Comparison of ENCODE assay signal across 33 mouse cellular contexts in genomic region chr11:49084385-49084784, GRCm38 (mm10). TPM values are rescaled to one million over a fixed set of nuclear protein-coding genes. Genes with fewer than 3 reads are reported as not detected.
A peak's percentile ranks its signal among the peaks of the same experiment; 100 is the strongest.
DNase-seq lines count a peak whose midpoint lies in the region; ATAC-seq and TF ChIP-seq lines count a peak whose summit lies in the region.
"Had no signal": no experiment of that assay in that cellular context is flagged by ENCODE, and none has a peak within 500 bp of the region (broad histone marks: within the 10 kb centered on the region; RNA-seq: fewer than 3 reads in every experiment).

No protein-coding gene starts in this region.

- peak overlapping the region; percentile 65 for H3K27ac ChIP-seq in kidney, adult 2 months (ENCODE audit: insufficient read depth, low read depth, low read length)
- H3K27ac ChIP-seq in MEL (ENCODE audit: control insufficient read depth, low read depth, low read length) = peak overlapping the region; percentile 98
- peak overlapping the region; percentile 36; the same call in 1 of the 2 replicates for H3K27ac ChIP-seq in embryonic fibroblast, embryonic 13.5 days (ENCODE audit: insufficient read depth, low read length)
- peak overlapping the region; percentile 81 for H3K27ac ChIP-seq in liver, embryonic 16.5 days (ENCODE audit: low read length)
- H3K27ac ChIP-seq in limb, embryonic 10.5 days = no peak overlapping the region
- H3K27ac ChIP-seq: hindbrain, postnatal 0 days; kidney, embryonic 15.5 days; left cerebral cortex, adult 2 months; limb, embryonic 15.5 days; midbrain, embryonic 13.5 days; neural tube, embryonic 12.5 days had no signal

- no peak overlapping the region for H3K4me3 ChIP-seq in kidney, adult 2 months (ENCODE audit: insufficient read depth, low read depth, low read length)
- H3K4me3 ChIP-seq in MEL (ENCODE audit: control insufficient read depth in 1 of 2, insufficient read depth in 1 of 2, low read depth in 2 of 2, low read length in 2 of 2) = peak overlapping the region; percentile 1 to 12; a peak in 3 of 4 replicates
- H3K4me3 ChIP-seq in embryonic fibroblast, embryonic 13.5 days (ENCODE audit: insufficient read depth, low read length) = no peak overlapping the region
- H3K4me3 ChIP-seq in liver, embryonic 16.5 days (ENCODE audit: low read depth, low read length) = no peak overlapping the region
- no peak overlapping the region for H3K4me3 ChIP-seq in limb, embryonic 10.5 days
- H3K4me3 ChIP-seq: kidney, embryonic 15.5 days; left cerebral cortex, adult 2 months; limb, embryonic 15.5 days; midbrain, embryonic 13.5 days; neural tube, embryonic 12.5 days had no signal

- TF ChIP-seq EP300 in MEL (IDR thresholded peaks at IDR 0.05; ENCODE audit: low read depth in 1 of 2, low read length in 2 of 2) = peak in 1 of 2 experiments; percentile 16; a peak in 1 of 4 replicates

- H3K4me1 ChIP-seq in kidney, adult 2 months (ENCODE audit: control insufficient read depth, insufficient read depth, low read length) = peaks cover 34% of the 10 kb centered on the region
- peaks cover 60 to 75% of the 10 kb centered on the region in 2 experiments for H3K4me1 ChIP-seq in MEL (ENCODE audit: control insufficient read depth in 1 of 2, insufficient read depth in 2 of 2, low read length in 2 of 2)
- peaks cover 11% of the 10 kb centered on the region for H3K4me1 ChIP-seq in embryonic fibroblast, embryonic 13.5 days (ENCODE audit: control insufficient read depth, insufficient read depth, low read length)
- H3K4me1 ChIP-seq in liver, embryonic 16.5 days (ENCODE audit: control insufficient read depth, low read depth, low read length) = peaks cover 64% of the 10 kb centered on the region
- peaks cover 5% of the 10 kb centered on the region for H3K4me1 ChIP-seq in limb, embryonic 10.5 days
- H3K4me1 ChIP-seq: neural tube, embryonic 12.5 days had no signal

- H3K27me3 ChIP-seq in kidney, adult 2 months (replicated peaks; ENCODE audit: control insufficient read depth, insufficient read depth, low read length) = no peaks in the 10 kb centered on the region
- H3K27me3 ChIP-seq in MEL (ENCODE audit: control insufficient read depth in 1 of 2, insufficient read depth in 2 of 2, low read length in 2 of 2) = no peaks in the 10 kb centered on the region
- no peaks in the 10 kb centered on the region for H3K27me3 ChIP-seq in liver, embryonic 16.5 days (ENCODE audit: control insufficient read depth, insufficient read depth, low read depth, low read length)
- no peaks in the 10 kb centered on the region for H3K27me3 ChIP-seq in limb, embryonic 10.5 days (ENCODE audit: low read depth, poor library complexity, severe bottlenecking)
- H3K27me3 ChIP-seq: CH12.LX; kidney, embryonic 15.5 days; limb, embryonic 15.5 days; midbrain, embryonic 13.5 days had no signal

- 63% methylated on average over 1 of the region's 1 CpGs for WGBS in kidney, adult 2 months
- WGBS in liver, embryonic 16.5 days (ENCODE audit: insufficient replicate concordance) = 46% methylated on average over 1 of the region's 1 CpGs
- WGBS in limb, embryonic 10.5 days = 90% methylated on average over 1 of the region's 1 CpGs

- no peak for DNase-seq in kidney, adult 2 months
- no peak for DNase-seq in kidney, postnatal 36 days
- no peak for DNase-seq in MEL (ENCODE audit: low read depth, low spot score)
- no peak for DNase-seq in limb, embryonic 10.5 days (ENCODE audit: low spot score)
- DNase-seq in ovary, postnatal 36 days (ENCODE audit: low spot score) = no peak
- no peak for DNase-seq in testis, postnatal 14 days (ENCODE audit: low spot score)
- DNase-seq: cerebellum, adult 11-12 months; forebrain, postnatal 0 days; gastrocnemius, postnatal 25 days; heart, postnatal 10 days; layer of hippocampus, adult 9-11 months; lung, postnatal 10 days; right cerebral cortex, postnatal 25 days had no signal

- peaks cover 12% of the 10 kb centered on the region for H3K79me2 ChIP-seq in MEL (ENCODE audit: control insufficient read depth, insufficient read depth, low read length, poor library complexity)

- TF ChIP-seq POLR2A in kidney, adult 2 months (IDR thresholded peaks at IDR 0.05; ENCODE audit: low read depth, low read length) = no peak
- no peak for TF ChIP-seq POLR2A in MEL (IDR thresholded peaks at IDR 0.05; ENCODE audit: control insufficient read depth in 1 of 2, insufficient read depth in 1 of 2, low read depth in 1 of 2, low read length in 2 of 2, poor library complexity in 1 of 2)
- TF ChIP-seq POLR2A in embryonic fibroblast, embryonic 13.5 days (IDR thresholded peaks at IDR 0.05; ENCODE audit: low read depth, low read length) = no peak

- TF ChIP-seq RAD21 in MEL (IDR thresholded peaks at IDR 0.05; ENCODE audit: low read depth, low read length) = no peak

- 0 out of 2 replicates have a peak overlapping the region, but pooled peaks have one; percentile 11 for H3K4me2 ChIP-seq in liver, embryonic 16.5 days (ENCODE audit: low read depth, low read length)
- H3K4me2 ChIP-seq: heart, embryonic 11.5 days; kidney, embryonic 15.5 days; limb, embryonic 15.5 days; midbrain, embryonic 13.5 days; neural tube, embryonic 12.5 days had no signal

- peak overlapping the region; percentile 59 for H3K9ac ChIP-seq in MEL (ENCODE audit: control insufficient read depth, low read depth, low read length, poor library complexity, severe bottlenecking)
- peak overlapping the region; percentile 13 for H3K9ac ChIP-seq in liver, embryonic 16.5 days (ENCODE audit: low read depth, low read length)
- H3K9ac ChIP-seq: forebrain, postnatal 0 days; kidney, embryonic 15.5 days; limb, embryonic 15.5 days; midbrain, embryonic 13.5 days; neural tube, embryonic 12.5 days had no signal

- no peak for TF ChIP-seq CTCF in kidney, adult 2 months (conservative IDR thresholded peaks at IDR 0.05; ENCODE audit: insufficient read depth, insufficient read length, low read depth, low read length)
- TF ChIP-seq CTCF in MEL (IDR thresholded peaks at IDR 0.05 in 2 of 3, conservative IDR thresholded peaks at IDR 0.05 in 1 of 3; ENCODE audit: control insufficient read depth in 1 of 3, insufficient read depth in 1 of 3, low read depth in 2 of 3, low read length in 3 of 3, poor library complexity in 1 of 3, severe bottlenecking in 1 of 3) = no peak
- TF ChIP-seq CTCF in embryonic fibroblast, embryonic 13.5 days (IDR thresholded peaks at IDR 0.05; ENCODE audit: borderline replicate concordance, insufficient read depth, low read length) = no peak

- no peak for ATAC-seq in liver, embryonic 16.5 days (ENCODE audit: low read depth)
- ATAC-seq: forebrain, postnatal 0 days; hindbrain, postnatal 0 days; intestine, embryonic 16.5 days; midbrain, embryonic 13.5 days had no signal

- H3K36me3 ChIP-seq in kidney, adult 2 months (ENCODE audit: control insufficient read depth, insufficient read depth, low read length) = no peaks in the 10 kb centered on the region
- H3K36me3 ChIP-seq in MEL (ENCODE audit: control insufficient read depth in 1 of 2, insufficient read depth in 2 of 2, low read length in 2 of 2) = peaks cover 0 to 76% of the 10 kb centered on the region in 2 experiments; a peak in 3 of 4 replicates
- no peaks in the 10 kb centered on the region for H3K36me3 ChIP-seq in liver, embryonic 16.5 days (ENCODE audit: control insufficient read depth, insufficient read depth)
- no peaks in the 10 kb centered on the region for H3K36me3 ChIP-seq in limb, embryonic 10.5 days
- H3K36me3 ChIP-seq: kidney, embryonic 15.5 days; limb, embryonic 15.5 days; midbrain, embryonic 13.5 days; neural tube, embryonic 12.5 days had no signal

- no peaks in the 10 kb centered on the region for H3K9me3 ChIP-seq in MEL (replicated peaks; ENCODE audit: insufficient read depth, low read length)
- no peaks in the 10 kb centered on the region for H3K9me3 ChIP-seq in liver, embryonic 16.5 days (replicated peaks; ENCODE audit: control insufficient read depth, low read length)
- no peaks in the 10 kb centered on the region for H3K9me3 ChIP-seq in limb, embryonic 10.5 days (replicated peaks)
- H3K9me3 ChIP-seq: kidney, embryonic 15.5 days; limb, embryonic 15.5 days; midbrain, embryonic 13.5 days; neural tube, embryonic 12.5 days had no signal

RNA-seq across cellular contexts. Expression of gene Ifi47, which starts 8.0 kb away (rescaled TPM):
- 4.5 and 8.4 TPM in 2 replicates for polyA plus RNA-seq in kidney, adult 2 months (2012; rRNA removed)
- 35.2 and 48.0 TPM in 2 replicates for total RNA-seq in MEL (2012; rRNA removed)
- polyA plus RNA-seq in MEL (2012; ENCODE audit: insufficient read depth in 1 of 2, insufficient read length in 2 of 2, low read depth in 1 of 2, low replicate concordance in 2 of 2, missing spikeins in 1 of 2) = 10 to 100 TPM in 1 of 2 experiments, not detected in 1; 26.4 TPM
- 4.8 and 7.6 TPM in 2 replicates for polyA plus RNA-seq in embryonic fibroblast, embryonic 13.5 days (2011; ENCODE audit: insufficient read length, low read depth, missing spikeins)
- 7.0 and 7.9 TPM in 2 replicates for polyA plus RNA-seq in liver, embryonic 16.5 days (2015; fragmentation: Nextera tagmentation; extraction: Ambion mirVana)
- 0.45 and 0.49 TPM in 2 replicates for polyA plus RNA-seq in limb, embryonic 10.5 days (2016; fragmentation: Nextera tagmentation; extraction: Ambion mirVana)

RNA-seq across cellular contexts. Expression of gene Tgtp2, which starts 20.4 kb away (rescaled TPM):
- 12.1 and 15.1 TPM in 2 replicates for polyA plus RNA-seq in kidney, adult 2 months (2012; rRNA removed)
- 0.75 and 0.77 TPM in 2 replicates for total RNA-seq in MEL (2012; rRNA removed)
- under 1 TPM in 1 of 2 experiments, not detected in 1; 0.54 TPM for polyA plus RNA-seq in MEL (2012; ENCODE audit: insufficient read depth in 1 of 2, insufficient read length in 2 of 2, low read depth in 1 of 2, low replicate concordance in 2 of 2, missing spikeins in 1 of 2)
- 6.4 and 6.5 TPM in 2 replicates for polyA plus RNA-seq in embryonic fibroblast, embryonic 13.5 days (2011; ENCODE audit: insufficient read length, low read depth, missing spikeins)
- 0.35 and 0.57 TPM in 2 replicates for polyA plus RNA-seq in liver, embryonic 16.5 days (2015; fragmentation: Nextera tagmentation; extraction: Ambion mirVana)
- polyA plus RNA-seq in limb, embryonic 10.5 days (2016; fragmentation: Nextera tagmentation; extraction: Ambion mirVana) = not detected in 2 replicates
- total RNA-seq: forebrain, postnatal 0 days; heart, postnatal 10 days; hindbrain, postnatal 0 days had no signal
- polyA plus RNA-seq: embryonic facial prominence, embryonic 11.5 days; forebrain, embryonic 11.5 days; forebrain, postnatal 0 days; heart, embryonic 11.5 days; hindbrain, embryonic 11.5 days; kidney, embryonic 15.5 days; midbrain, embryonic 13.5 days; neural tube, embryonic 12.5 days had no signal

RNA-seq across cellular contexts. Expression of gene Olfr1396, which starts 30.3 kb away (rescaled TPM):
- 2.7 and 4.1 TPM in 2 replicates for polyA plus RNA-seq in kidney, adult 2 months (2012; rRNA removed)
- total RNA-seq in MEL (2012; rRNA removed) = not detected in 2 replicates
- polyA plus RNA-seq in MEL (2012; ENCODE audit: insufficient read depth in 1 of 2, insufficient read length in 2 of 2, low read depth in 1 of 2, low replicate concordance in 2 of 2, missing spikeins in 1 of 2) = under 1 TPM in 1 of 2 experiments, not detected in 1; 0.06 TPM
- not detected in 2 replicates for polyA plus RNA-seq in embryonic fibroblast, embryonic 13.5 days (2011; ENCODE audit: insufficient read length, low read depth, missing spikeins)
- not detected in 2 replicates for polyA plus RNA-seq in liver, embryonic 16.5 days (2015; fragmentation: Nextera tagmentation; extraction: Ambion mirVana)
- not detected in 2 replicates for polyA plus RNA-seq in limb, embryonic 10.5 days (2016; fragmentation: Nextera tagmentation; extraction: Ambion mirVana)
- total RNA-seq: CH12.LX; gastrocnemius, postnatal 25 days; hindbrain, postnatal 0 days; left cerebral cortex, adult 2 months; left cerebral cortex, postnatal 36 days; megakaryocyte progenitor cell, adult 5-6 weeks had no signal
- polyA plus RNA-seq: embryonic facial prominence, embryonic 11.5 days; forebrain, embryonic 11.5 days; heart, embryonic 11.5 days; hindbrain, embryonic 11.5 days; hindbrain, postnatal 0 days; intestine, embryonic 16.5 days; kidney, embryonic 15.5 days; large intestine, adult 2 months; limb, embryonic 15.5 days; midbrain, embryonic 13.5 days; neural tube, embryonic 12.5 days; stomach, embryonic 16.5 days had no signal

RNA-seq across cellular contexts. Expression of gene 9930111J21Rik2, which starts 33.3 kb away (rescaled TPM):
- 1.4 and 2.4 TPM in 2 replicates for polyA plus RNA-seq in kidney, adult 2 months (2012; rRNA removed)
- total RNA-seq in MEL (2012; rRNA removed) = 0.08 and 0.16 TPM in 2 replicates
- polyA plus RNA-seq in MEL (2012; ENCODE audit: insufficient read depth in 1 of 2, insufficient read length in 2 of 2, low read depth in 1 of 2, low replicate concordance in 2 of 2, missing spikeins in 1 of 2) = under 1 TPM in 1 of 2 experiments, not detected in 1; 0.04 TPM
- 2.4 and 6.0 TPM in 2 replicates for polyA plus RNA-seq in embryonic fibroblast, embryonic 13.5 days (2011; ENCODE audit: insufficient read length, low read depth, missing spikeins)
- polyA plus RNA-seq in liver, embryonic 16.5 days (2015; fragmentation: Nextera tagmentation; extraction: Ambion mirVana) = 1.3 and 1.5 TPM in 2 replicates
- polyA plus RNA-seq in limb, embryonic 10.5 days (2016; fragmentation: Nextera tagmentation; extraction: Ambion mirVana) = 0.11 and 0.13 TPM in 2 replicates
- polyA plus RNA-seq: heart, embryonic 11.5 days had no signal

RNA-seq across cellular contexts. Expression of gene Olfr1395, which starts 57.7 kb away (rescaled TPM):
- polyA plus RNA-seq in kidney, adult 2 months (2012; rRNA removed) = not detected in 2 replicates
- total RNA-seq in MEL (2012; rRNA removed) = not detected in 2 replicates
- not detected for polyA plus RNA-seq in MEL (2012; ENCODE audit: insufficient read depth in 1 of 2, insufficient read length in 2 of 2, low read depth in 1 of 2, low replicate concordance in 2 of 2, missing spikeins in 1 of 2)
- polyA plus RNA-seq in embryonic fibroblast, embryonic 13.5 days (2011; ENCODE audit: insufficient read length, low read depth, missing spikeins) = not detected in 2 replicates
- not detected in 2 replicates for polyA plus RNA-seq in liver, embryonic 16.5 days (2015; fragmentation: Nextera tagmentation; extraction: Ambion mirVana)
- polyA plus RNA-seq in limb, embryonic 10.5 days (2016; fragmentation: Nextera tagmentation; extraction: Ambion mirVana) = not detected in 2 replicates
- total RNA-seq: adrenal gland, postnatal 36 days; CH12.LX; forebrain, postnatal 0 days; gastrocnemius, postnatal 25 days; heart, postnatal 10 days; hindbrain, postnatal 0 days; left cerebral cortex, adult 2 months; left cerebral cortex, postnatal 36 days; megakaryocyte progenitor cell, adult 5-6 weeks had no signal
- polyA plus RNA-seq: embryonic facial prominence, embryonic 11.5 days; forebrain, embryonic 11.5 days; forebrain, postnatal 0 days; heart, embryonic 11.5 days; hindbrain, embryonic 11.5 days; hindbrain, postnatal 0 days; intestine, embryonic 16.5 days; kidney, embryonic 15.5 days; large intestine, adult 2 months; limb, embryonic 15.5 days; midbrain, embryonic 13.5 days; neural tube, embryonic 12.5 days; stomach, embryonic 16.5 days; thymus, adult 2 months had no signal

Comparison
In these comparisons a context has a peak if more than half of its experiments do, and no peak if none do; other contexts are left out.
1. H3K4me3 ChIP-seq: peak in MEL (2 of 2); none in kidney, adult 2 months (single experiment), embryonic fibroblast, embryonic 13.5 days (single experiment), liver, embryonic 16.5 days (single experiment) and limb, embryonic 10.5 days (single experiment).